Mouse (Mus musculus) embryonic fibroblast, embryonic 13.5 days (primary cell): Measurements from ENCODE around the gene Usf3. TPM values are rescaled to one million over a fixed set of nuclear protein-coding genes. Genes with fewer than 3 reads are reported as not detected.

Source experiments
- H3K27ac ChIP-seq: 2 replicates; pipeline ENCODE4 v1.5.1; 2012; ENCODE audit warnings: low read length, control low read depth, inconsistent platforms; ENCODE audit not compliant: insufficient read depth
- H3K4me1 ChIP-seq: 2 replicates; pipeline ENCODE4 v1.6.1; 2011; ENCODE audit warnings: low read length; ENCODE audit not compliant: control insufficient read depth, insufficient read depth
- H3K4me3 ChIP-seq: 2 replicates; pipeline ENCODE4 v1.5.1; 2011; ENCODE audit warnings: mild to moderate bottlenecking, control low read depth, low read length; ENCODE audit not compliant: insufficient read depth
- CTCF ChIP-seq: IDR thresholded peaks from 2 replicates; pipeline ENCODE4 v1.5.1; 2011; ENCODE audit warnings: mild to moderate bottlenecking, control low read depth, low read length, moderate library complexity, borderline replicate concordance; ENCODE audit not compliant: insufficient read depth
- POLR2A ChIP-seq: IDR thresholded peaks from 2 replicates; pipeline ENCODE4 v1.6.1; 2011; ENCODE audit warnings: low read depth, mild to moderate bottlenecking, control low read depth, low read length, moderate library complexity
- polyA plus RNA-seq: library from polyadenylated mRNA; stranded (reverse); fragments of >200 nt; gene quantifications from 2 replicates; pipeline ENCODE4 v1.2.4, GENCODE M21; 2011; ENCODE audit warnings: low read depth; ENCODE audit not compliant: missing spikeins, insufficient read length

The Usf3 gene
- polyA plus RNA-seq, 1 experiment: 15.8 TPM

DNA sequence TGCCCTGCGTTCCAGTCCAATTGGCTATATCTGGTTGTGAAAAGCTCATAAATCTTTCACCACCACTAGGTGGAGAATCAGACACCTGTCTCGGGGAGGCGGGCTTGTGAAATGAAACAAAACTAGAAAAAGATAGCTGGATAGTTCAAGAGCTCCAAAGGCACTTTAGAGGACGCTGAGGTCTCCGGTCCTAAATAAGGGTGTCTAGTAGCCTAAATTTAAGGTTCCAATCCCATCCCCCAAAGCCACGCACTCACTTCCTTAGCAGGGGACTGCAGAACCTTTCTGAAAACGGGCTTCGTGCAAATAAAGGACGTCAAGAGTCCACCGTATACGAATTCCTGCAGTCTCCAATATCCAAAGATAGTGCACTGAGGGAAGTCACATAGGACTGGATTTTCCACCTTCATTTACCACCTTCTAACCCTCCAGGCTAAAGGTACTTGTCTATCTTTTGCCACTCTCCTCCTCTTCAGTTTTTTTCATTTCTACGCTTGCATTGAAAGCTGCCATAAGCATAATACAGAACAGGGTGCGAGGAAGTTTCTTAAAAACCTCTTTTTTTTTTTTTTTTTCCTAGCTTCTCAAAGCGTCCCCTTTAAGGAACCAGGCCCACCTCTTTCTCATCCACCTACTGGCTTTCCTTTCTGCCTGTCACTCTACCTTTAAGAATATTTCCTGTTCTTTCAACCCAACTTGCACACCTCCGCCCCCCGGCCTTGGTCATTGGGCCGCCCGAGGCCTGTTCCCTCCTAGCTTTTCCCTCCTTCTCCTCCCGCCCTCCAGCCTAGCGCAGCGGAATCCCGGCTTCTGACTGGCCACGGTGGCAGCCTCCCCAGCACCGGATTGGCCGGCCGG lies 520 bp upstream of the Usf3 start:
- peak; percentile 30; the same call in 1 of the 2 replicates for TF ChIP-seq POLR2A
- no peak for TF ChIP-seq CTCF
- H3K4me1 ChIP-seq: no peaks in the 10 kb centered on the region
- H3K4me3 ChIP-seq: peak overlapping the region; percentile 83
- peak overlapping the region; percentile 90 for H3K27ac ChIP-seq

DNA sequence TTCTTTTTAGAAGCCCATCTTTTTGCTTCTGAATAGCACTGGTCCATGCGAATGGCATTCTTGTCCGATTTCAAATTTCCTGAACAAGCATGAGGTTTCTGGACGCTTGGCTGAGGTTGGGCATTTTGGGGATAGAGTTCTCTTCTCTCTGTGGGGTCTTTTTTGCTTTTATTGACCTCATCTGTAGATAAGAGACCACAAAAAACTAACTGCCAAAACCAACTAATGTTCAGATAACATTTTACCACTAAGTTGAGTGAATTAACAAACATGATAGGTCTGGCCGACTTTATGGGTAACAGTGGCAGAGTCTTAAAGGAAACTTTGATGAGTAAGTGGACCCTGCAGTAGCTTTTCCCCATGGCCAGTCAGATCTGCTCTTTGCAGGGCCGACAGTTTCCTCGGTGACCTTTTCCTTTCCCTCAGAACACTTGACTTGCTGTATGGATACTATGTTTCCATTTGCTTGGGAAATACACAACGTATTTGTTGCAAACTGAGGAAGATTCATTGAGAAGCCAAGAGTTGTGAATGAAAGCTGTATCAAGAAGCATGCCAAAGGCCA lies 1.0 kb downstream of the Usf3 start:
- Histone ChIP-seq H3K4me3 (peak overlapping the region; percentile 97), H3K4me1 (no peaks in the 10 kb centered on the region), H3K27ac (peak overlapping the region; percentile 76; the same call in 1 of the 2 replicates)
- TF ChIP-seq POLR2A: no peak
- no peak for TF ChIP-seq CTCF

DNA sequence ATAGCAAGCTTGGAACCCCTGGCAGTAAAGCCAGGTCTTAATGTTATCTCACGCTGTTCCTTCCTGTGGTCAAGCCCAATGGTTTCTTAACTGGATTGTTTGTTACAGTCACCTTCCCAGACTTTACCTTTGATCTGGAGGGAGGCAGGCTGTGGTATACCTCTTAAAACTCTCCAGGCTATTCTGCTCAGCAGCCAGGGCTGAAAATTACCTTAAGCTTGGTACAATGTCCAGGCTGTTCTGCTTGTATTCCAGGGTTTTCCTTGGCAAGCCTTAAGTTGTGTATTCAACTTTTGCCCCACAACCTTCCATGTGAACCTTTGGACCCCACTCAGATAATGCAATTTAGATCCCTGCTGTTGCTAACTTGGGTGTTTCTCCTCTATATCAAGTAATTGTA lies 2.0 kb downstream of the Usf3 start:
- Histone ChIP-seq H3K27ac (no peak overlapping the region), H3K4me1 (no peaks in the 10 kb centered on the region), H3K4me3 (no peak overlapping the region)
- TF ChIP-seq POLR2A: no peak
- no peak for TF ChIP-seq CTCF

DNA sequence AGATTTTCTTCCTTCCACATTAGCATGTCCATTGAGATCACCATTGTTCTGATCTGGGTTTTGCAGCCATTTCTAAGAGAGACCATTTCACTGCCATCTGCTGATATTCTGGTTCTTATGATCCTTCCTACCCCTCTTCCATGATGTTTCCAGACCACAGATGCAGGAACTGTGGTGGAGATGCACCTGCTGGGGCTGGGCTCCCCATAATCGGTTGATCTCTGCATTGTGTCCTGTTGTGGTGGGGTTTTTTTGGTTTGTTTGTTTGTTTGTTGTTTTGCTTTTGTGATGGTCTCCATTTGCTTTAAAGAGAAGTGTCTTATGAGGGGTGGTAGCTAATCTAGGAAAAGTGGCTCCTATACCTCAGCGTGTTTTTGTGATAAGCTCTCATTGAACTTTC lies 3.5 kb downstream of the Usf3 start:
- no peak for TF ChIP-seq CTCF
- TF ChIP-seq POLR2A: no peak
- no peak overlapping the region for H3K4me3 ChIP-seq
- no peak overlapping the region for H3K27ac ChIP-seq
- no peaks in the 10 kb centered on the region for H3K4me1 ChIP-seq

DNA sequence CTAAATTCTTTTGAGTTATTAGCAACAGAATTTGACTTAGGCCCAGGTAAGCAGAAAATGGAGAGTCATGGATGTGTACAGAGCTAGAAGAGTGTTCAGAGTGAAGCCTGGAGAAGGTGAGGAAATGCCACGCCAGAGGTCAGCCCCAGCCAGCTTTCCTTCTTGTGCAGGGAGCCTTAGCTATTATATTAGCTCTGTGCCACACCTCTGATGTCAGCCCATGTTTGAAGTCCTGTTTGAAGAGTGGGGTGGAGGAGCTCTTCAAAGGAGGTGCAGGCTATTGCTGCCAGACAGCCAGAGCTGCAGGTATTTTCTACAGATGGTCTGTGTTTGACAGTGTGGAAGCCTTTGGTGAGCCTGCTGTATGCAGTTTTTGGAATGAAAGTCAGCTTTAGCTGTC lies 5.5 kb downstream of the Usf3 start:
- no peaks in the 10 kb centered on the region for H3K4me1 ChIP-seq
- no peak overlapping the region for H3K27ac ChIP-seq
- TF ChIP-seq CTCF (no peak), POLR2A (no peak)
- no peak overlapping the region for H3K4me3 ChIP-seq

DNA sequence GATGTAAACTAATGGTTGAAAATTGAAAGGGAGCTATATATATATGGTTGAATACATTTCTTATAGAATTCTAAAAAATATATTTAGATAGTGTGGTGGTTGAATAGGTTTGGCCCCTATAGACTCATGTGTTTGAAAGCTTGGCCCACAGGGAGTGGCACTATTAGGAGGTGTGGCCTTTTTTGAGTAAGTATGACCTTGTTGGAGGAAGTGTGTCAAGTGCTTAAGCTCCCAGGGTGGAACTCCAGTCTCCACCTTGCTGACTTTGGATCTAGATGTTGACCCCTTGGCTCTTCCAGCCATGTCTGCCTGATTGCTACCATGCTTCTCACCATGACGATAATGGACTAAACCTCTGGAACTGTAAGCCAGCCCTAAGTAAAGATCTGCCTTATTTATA lies 9.6 kb downstream of the Usf3 start:
- no peak overlapping the region for H3K4me3 ChIP-seq
- no peaks in the 10 kb centered on the region for H3K4me1 ChIP-seq
- TF ChIP-seq CTCF: no peak
- TF ChIP-seq POLR2A: no peak
- H3K27ac ChIP-seq: no peak overlapping the region

DNA sequence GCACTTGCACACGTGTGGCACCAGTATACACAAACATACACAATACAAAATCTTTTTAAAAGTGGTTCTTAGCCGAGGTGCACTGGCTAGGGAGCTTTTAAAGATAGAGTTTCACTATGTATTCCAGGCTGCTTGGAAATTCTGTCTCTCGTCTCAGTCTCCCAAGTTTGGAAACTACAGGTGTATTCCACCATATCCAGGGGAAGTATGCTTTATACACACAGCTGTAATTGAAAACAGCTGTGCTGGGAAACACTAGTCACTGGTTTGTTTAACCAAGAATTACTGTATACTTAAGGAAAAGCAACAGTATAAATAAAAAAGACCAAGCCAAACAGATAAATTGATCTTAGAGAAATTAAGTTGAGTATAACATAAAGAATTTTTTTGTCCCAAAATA lies 11.7 kb downstream of the Usf3 start:
- Histone ChIP-seq H3K27ac (no peak overlapping the region), H3K4me3 (no peak overlapping the region), H3K4me1 (no peaks in the 10 kb centered on the region)
- TF ChIP-seq POLR2A (no peak), CTCF (no peak)

DNA sequence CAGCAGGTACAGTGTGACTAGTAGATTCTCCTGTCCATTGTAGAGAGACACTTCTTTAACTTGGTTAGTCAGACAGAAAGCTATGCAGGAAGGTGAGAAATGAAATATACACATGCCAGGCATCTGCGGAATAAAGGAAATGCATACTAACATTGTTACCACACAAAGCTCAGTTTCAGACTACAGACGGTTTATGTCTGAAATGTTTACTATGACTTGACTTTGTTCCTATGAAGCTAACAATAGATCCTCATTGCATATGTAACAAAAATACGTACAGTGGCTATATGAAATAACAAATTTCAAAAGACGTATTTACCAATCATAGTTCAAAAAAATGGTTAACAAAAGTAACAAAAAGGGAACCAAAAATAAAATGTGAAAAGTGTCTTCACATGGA lies 14.1 kb downstream of the Usf3 start:
- no peak overlapping the region for H3K4me3 ChIP-seq
- no peak overlapping the region for H3K27ac ChIP-seq
- H3K4me1 ChIP-seq: no peaks in the 10 kb centered on the region
- TF ChIP-seq CTCF: no peak
- no peak for TF ChIP-seq POLR2A

DNA sequence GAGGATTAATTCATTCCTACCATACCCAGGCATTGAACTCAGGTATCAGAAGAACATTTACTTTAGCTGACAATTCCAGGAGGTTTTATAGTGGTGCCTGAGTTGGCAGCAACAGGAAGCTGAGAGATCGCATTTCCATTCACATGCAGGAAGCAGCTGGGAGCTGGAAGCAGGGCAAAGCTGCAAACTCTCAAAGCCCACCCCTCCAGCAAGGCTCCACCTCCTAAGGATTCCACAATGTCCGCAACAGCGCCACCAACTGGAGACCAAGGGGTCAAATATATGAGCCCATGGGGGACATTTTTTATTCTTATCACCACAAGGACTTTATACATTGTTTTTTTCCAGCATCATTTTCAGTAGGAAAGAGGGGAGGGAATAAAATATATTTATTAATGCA lies 15.7 kb downstream of the Usf3 start:
- TF ChIP-seq CTCF (no peak), POLR2A (no peak)
- Histone ChIP-seq H3K4me3 (no peak overlapping the region), H3K27ac (no peak overlapping the region), H3K4me1 (no peaks in the 10 kb centered on the region)

DNA sequence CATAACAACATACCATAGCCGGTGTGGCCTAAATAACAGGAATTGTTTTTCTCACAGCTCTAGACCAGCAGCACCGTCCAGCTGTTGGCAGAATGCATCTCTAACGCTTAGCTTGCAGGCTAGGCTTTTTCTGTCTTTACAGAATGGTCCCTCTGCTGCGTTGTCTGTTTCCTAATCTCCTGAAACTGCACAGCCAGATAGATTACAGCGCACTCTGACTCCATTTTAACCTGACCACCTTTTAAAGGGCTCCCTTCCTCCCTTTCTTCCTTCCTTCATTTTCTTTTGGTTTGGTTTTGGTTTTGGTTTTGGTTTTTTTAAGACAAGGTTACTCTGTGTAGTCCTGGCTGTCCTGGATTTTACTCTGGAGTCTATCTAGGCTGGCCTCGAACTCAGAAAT lies 17.0 kb downstream of the Usf3 start:
- TF ChIP-seq CTCF: no peak
- no peak for TF ChIP-seq POLR2A
- Histone ChIP-seq H3K4me3 (no peak overlapping the region), H3K4me1 (no peaks in the 10 kb centered on the region), H3K27ac (no peak overlapping the region)
